Mouse (Mus musculus): Measurements from ENCODE around the gene Bicc1.

GRCm38 (mm10) chr10:71023471-71023870, 136.0 kb downstream of the Bicc1 start:
- TF ChIP-seq CTCF (IDR thresholded peaks at IDR 0.05 in 2 of 3, conservative IDR thresholded peaks at IDR 0.05 in 1 of 3; ENCODE audit: control insufficient read depth in 1 of 3, insufficient read depth in 1 of 3, low read depth in 2 of 3, low read length in 3 of 3, poor library complexity in 1 of 3, severe bottlenecking in 1 of 3) = no peak
- no peak for TF ChIP-seq MAFK (IDR thresholded peaks at IDR 0.05; ENCODE audit: borderline replicate concordance, low read depth, low read length)
- TF ChIP-seq ZC3H11A (IDR thresholded peaks at IDR 0.05; ENCODE audit: low read depth, low read length) = no peak
- no peak for TF ChIP-seq ZKSCAN1 (IDR thresholded peaks at IDR 0.05; ENCODE audit: low read depth, low read length)
- TF ChIP-seq TCF12 (IDR thresholded peaks at IDR 0.05; ENCODE audit: low read depth, low read length) = no peak
- no peak for TF ChIP-seq POLR2A (IDR thresholded peaks at IDR 0.05; ENCODE audit: control insufficient read depth in 1 of 2, insufficient read depth in 1 of 2, low read depth in 1 of 2, low read length in 2 of 2, poor library complexity in 1 of 2)
- no peak for TF ChIP-seq HCFC1 (IDR thresholded peaks at IDR 0.05; ENCODE audit: low read depth, low read length)
- TF ChIP-seq MAZ (IDR thresholded peaks at IDR 0.05; ENCODE audit: low read depth, low read length) = no peak
- TF ChIP-seq ELF1 (IDR thresholded peaks at IDR 0.05; ENCODE audit: low read depth, low read length) = no peak

Data from MEL (cell line).